Mouse (Mus musculus) liver, embryonic 18 days (tissue): Measurements from ENCODE around the gene Olfr807. TPM values are rescaled to one million over a fixed set of nuclear protein-coding genes. Genes with fewer than 3 reads are reported as not detected.

Experiments used
- polyA plus RNA-seq: library from polyadenylated mRNA; depleted of rRNA; stranded (reverse); fragments of >200 nt; gene quantifications from 2 replicates; pipeline ENCODE4 v1.2.3, GENCODE M21; 2012; rRNA removed

Olfr807 gene
- polyA plus RNA-seq: not detected in 2 replicates

GRCm38 (mm10) chr10:129757693-129758092 lies at the start of gene Olfr807:
Olfr807 (minus strand) TSS chr10:129757793.

DNA sequence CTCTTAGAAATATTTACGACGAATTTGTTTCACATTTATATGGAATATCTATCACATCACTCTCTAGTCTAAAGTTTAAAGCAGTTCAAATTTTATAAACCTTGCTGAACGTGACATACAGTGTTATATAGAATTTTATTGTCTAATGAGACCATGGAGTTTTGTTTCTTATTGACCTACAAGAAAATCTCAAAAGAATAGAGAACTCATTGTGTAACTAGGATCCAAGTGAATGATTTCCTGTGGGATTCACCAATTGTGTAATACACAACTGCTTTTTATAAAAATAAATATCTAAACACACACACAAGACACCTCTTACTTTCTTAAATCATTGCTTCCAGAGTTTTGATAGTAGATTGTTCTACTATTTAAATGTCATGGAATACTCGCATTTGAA lies 46.7 kb upstream of the Olfr807 start, which contains the start of gene Olfr811:
Olfr811 (minus strand) TSS at position 101 of the 400 bp plus-strand sequence.

GRCm38 (mm10) chr10:129794817-129795216 lies 37.2 kb upstream of the Olfr807 start, which contains the start of gene Olfr810:
Olfr810 (minus strand) TSS chr10:129794917.

DNA sequence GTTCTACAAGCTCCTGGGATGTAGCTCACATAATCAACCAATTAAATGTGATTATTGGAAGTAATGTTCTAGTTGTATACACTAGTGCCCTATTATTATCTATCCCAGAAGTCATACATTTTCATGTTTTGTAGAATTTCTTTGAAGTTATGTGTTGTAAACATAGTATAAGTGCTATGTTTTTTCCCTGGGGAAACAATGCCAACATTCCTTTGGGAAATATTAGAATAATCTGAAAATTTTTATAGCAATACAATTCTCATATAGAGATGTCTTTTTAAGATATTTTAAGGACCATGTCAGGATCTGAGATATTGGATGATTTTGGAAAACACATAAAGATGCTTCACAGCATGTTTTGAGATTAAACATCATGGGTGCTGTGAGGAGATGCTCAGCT lies 16.7 kb upstream of the Olfr807 start, which contains the start of gene Olfr809:
Olfr809 (plus strand) TSS at position 301 of the 400 bp plus-strand sequence.

GRCm38 (mm10) chr10:129765182-129765581 lies 7.6 kb upstream of the Olfr807 start, which contains the start of gene Olfr808:
Olfr808 (plus strand) TSS chr10:129765482.

DNA sequence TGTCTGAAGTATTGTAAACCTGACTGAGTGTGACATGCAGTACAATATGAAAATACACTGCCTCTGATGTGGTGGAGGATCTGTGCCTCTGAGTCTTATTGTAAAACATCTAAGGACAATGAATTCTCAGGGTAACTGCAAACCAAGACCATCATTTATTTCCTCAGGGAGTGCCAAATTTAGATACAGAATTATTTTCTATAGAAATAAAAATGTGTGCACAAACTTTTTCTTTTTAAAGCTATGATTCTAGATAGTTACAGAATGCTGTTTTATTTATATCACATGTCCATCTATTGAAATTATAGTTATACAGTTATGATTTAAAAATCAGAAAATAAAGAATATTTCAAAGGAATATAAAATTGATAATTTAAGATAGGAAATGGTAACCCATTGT lies 15.8 kb downstream of the Olfr807 start, which contains the start of gene Olfr806:
Olfr806 (minus strand) TSS at position 101 of the 400 bp plus-strand sequence.

DNA sequence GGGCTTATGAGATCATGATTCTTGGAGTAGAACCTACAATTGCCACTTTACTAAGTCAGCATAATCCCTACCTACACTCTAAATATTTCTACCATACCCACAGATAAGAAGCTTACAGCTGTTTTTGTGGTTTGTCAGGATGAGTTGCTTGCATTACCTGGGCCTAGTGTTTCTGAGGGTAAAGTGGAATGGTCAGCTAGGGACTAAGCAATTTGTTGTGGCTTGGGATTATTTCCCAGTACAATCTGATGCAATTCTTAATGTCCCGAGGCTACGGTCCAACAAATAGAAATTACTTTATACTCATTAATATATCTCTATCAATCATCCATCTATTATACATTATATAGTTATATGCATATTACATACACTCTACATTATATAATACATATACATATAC lies 28.3 kb downstream of the Olfr807 start, which contains the start of gene Olfr805:
Olfr805 (minus strand) TSS at position 101 of the 400 bp plus-strand sequence.

Other genes starting within 250 kb of the Olfr807 start
- 0.04 TPM in 1 of 2 replicates, not detected in the other for gene Olfr791, start 236.0 kb downstream of the Olfr807 start, polyA plus RNA-seq
- not detected in 2 replicates for gene Olfr792, start 218.6 kb downstream of the Olfr807 start, polyA plus RNA-seq
- not detected in 2 replicates for gene Olfr794, start 190.1 kb downstream of the Olfr807 start, polyA plus RNA-seq
- not detected in 2 replicates for gene Olfr796, start 145.2 kb downstream of the Olfr807 start, polyA plus RNA-seq
- not detected in 2 replicates for gene Olfr798, start 129.9 kb downstream of the Olfr807 start, polyA plus RNA-seq
- not detected in 2 replicates for gene Olfr799, start 120.3 kb downstream of the Olfr807 start, polyA plus RNA-seq
- gene Olfr800, start 100.1 kb downstream of the Olfr807 start, polyA plus RNA-seq: not detected in 2 replicates
- gene Olfr801, start 83.9 kb downstream of the Olfr807 start, polyA plus RNA-seq: not detected in 2 replicates
- gene Olfr802, start 69.6 kb downstream of the Olfr807 start, polyA plus RNA-seq: not detected in 2 replicates
- gene Olfr803, start 63.5 kb downstream of the Olfr807 start, polyA plus RNA-seq: not detected in 2 replicates
- not detected in 2 replicates for gene Olfr804, start 54.6 kb downstream of the Olfr807 start, polyA plus RNA-seq
- gene Olfr805, start 28.4 kb downstream of the Olfr807 start, polyA plus RNA-seq: not detected in 2 replicates
- gene Olfr806, start 15.9 kb downstream of the Olfr807 start, polyA plus RNA-seq: not detected in 2 replicates
- gene Olfr808, start 7.7 kb upstream of the Olfr807 start, polyA plus RNA-seq: not detected in 2 replicates
- not detected in 2 replicates for gene Olfr809, start 16.8 kb upstream of the Olfr807 start, polyA plus RNA-seq
- not detected in 2 replicates for gene Olfr810, start 37.1 kb upstream of the Olfr807 start, polyA plus RNA-seq
- gene Olfr811, start 46.6 kb upstream of the Olfr807 start, polyA plus RNA-seq: not detected in 2 replicates
- not detected in 2 replicates for gene Olfr812, start 88.3 kb upstream of the Olfr807 start, polyA plus RNA-seq
- gene Olfr813, start 97.6 kb upstream of the Olfr807 start, polyA plus RNA-seq: not detected in 2 replicates
- gene Olfr814, start 122.1 kb upstream of the Olfr807 start, polyA plus RNA-seq: not detected in 2 replicates
- gene Olfr815, start 148.1 kb upstream of the Olfr807 start, polyA plus RNA-seq: not detected in 2 replicates
- gene Olfr816, start 157.8 kb upstream of the Olfr807 start, polyA plus RNA-seq: not detected in 2 replicates
- not detected in 2 replicates for gene Olfr818, start 191.3 kb upstream of the Olfr807 start, polyA plus RNA-seq
- gene Olfr819, start 209.5 kb upstream of the Olfr807 start, polyA plus RNA-seq: not detected in 2 replicates
- not detected in 2 replicates for gene Olfr247, start 218.3 kb upstream of the Olfr807 start, polyA plus RNA-seq
- not detected in 2 replicates for gene Gm10310, start 227.3 kb upstream of the Olfr807 start, polyA plus RNA-seq